Mouse (Mus musculus): Measurements from ENCODE around the gene Nup88. TPM values are rescaled to one million over a fixed set of nuclear protein-coding genes. Genes with fewer than 3 reads are reported as not detected.
A peak's percentile ranks its signal among the peaks of the same experiment; 100 is the strongest.

The Nup88 gene
- polyA plus RNA-seq, 1 experiment = 56.2 TPM

GRCm38 (mm10) chr11:71003611-71004315, 34.0 kb upstream of the Nup88 start:
- Histone ChIP-seq H3K4me3 (ENCODE audit: insufficient read depth, low read length) (peak overlapping the region; percentile 96), H3K27ac (ENCODE audit: insufficient read depth, low read depth, low read length) (peak overlapping the region; percentile 65), H3K4me1 (ENCODE audit: control insufficient read depth, insufficient read depth, low read length) (peaks cover 17% of the 10 kb centered on the region)
- no peak for TF ChIP-seq POLR2A (IDR thresholded peaks at IDR 0.05; ENCODE audit: borderline replicate concordance, low read depth, low read length)
- no peak for TF ChIP-seq CTCF (IDR thresholded peaks at IDR 0.05; ENCODE audit: low read depth, low read length)

DNA sequence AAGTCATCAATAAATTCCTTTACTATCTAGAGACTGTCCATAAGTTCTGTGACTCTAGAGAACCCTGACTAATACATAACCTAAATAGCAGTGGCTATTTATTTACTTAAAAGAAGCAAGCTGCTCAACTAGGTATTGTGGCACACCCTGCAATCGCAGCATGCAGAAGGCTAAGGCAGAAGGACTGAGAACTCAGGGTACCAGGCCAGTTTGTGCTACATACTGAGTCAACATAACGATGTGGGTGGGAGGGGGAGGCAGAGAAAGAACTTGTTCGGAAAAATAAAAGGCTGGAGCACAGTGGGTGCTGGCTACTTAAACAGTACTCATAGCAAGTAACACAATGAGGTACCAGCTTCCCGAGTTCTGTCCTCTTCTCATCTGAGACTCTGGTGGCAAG, 31.4 kb upstream of the Nup88 start:
- Histone ChIP-seq H3K27ac (ENCODE audit: insufficient read depth, low read depth, low read length) (no peak overlapping the region), H3K4me3 (ENCODE audit: insufficient read depth, low read length) (no peak overlapping the region), H3K4me1 (ENCODE audit: control insufficient read depth, insufficient read depth, low read length) (peaks cover 8% of the 10 kb centered on the region)
- TF ChIP-seq POLR2A (IDR thresholded peaks at IDR 0.05; ENCODE audit: borderline replicate concordance, low read depth, low read length) (no peak), CTCF (IDR thresholded peaks at IDR 0.05; ENCODE audit: low read depth, low read length) (no peak)

GRCm38 (mm10) chr11:70982557-70983228, 12.9 kb upstream of the Nup88 start, which contains the start of gene C1qbp:
TSS of gene C1qbp (minus strand) at chr11:70983026.
- Histone ChIP-seq H3K4me3 (ENCODE audit: insufficient read depth, low read length) (peak within 1 kb of the TSS; percentile 89), H3K27ac (ENCODE audit: insufficient read depth, low read depth, low read length) (peak within 1 kb of the TSS; percentile 60), H3K4me1 (ENCODE audit: control insufficient read depth, insufficient read depth, low read length) (peaks cover 26% of the 10 kb centered on the region)
- peak; percentile 70 for TF ChIP-seq CTCF (IDR thresholded peaks at IDR 0.05; ENCODE audit: low read depth, low read length)
- no peak for TF ChIP-seq POLR2A (IDR thresholded peaks at IDR 0.05; ENCODE audit: borderline replicate concordance, low read depth, low read length)

GRCm38 (mm10) chr11:70982030-70982429, 12.3 kb upstream of the Nup88 start:
- H3K4me1 ChIP-seq (ENCODE audit: control insufficient read depth, insufficient read depth, low read length) = peaks cover 26% of the 10 kb centered on the region
- TF ChIP-seq POLR2A (IDR thresholded peaks at IDR 0.05; ENCODE audit: borderline replicate concordance, low read depth, low read length) = no peak
- no peak for TF ChIP-seq CTCF (IDR thresholded peaks at IDR 0.05; ENCODE audit: low read depth, low read length)
- peak overlapping the region; percentile 60; the same call in 1 of the 2 replicates for H3K27ac ChIP-seq (ENCODE audit: insufficient read depth, low read depth, low read length)

GRCm38 (mm10) chr11:70980751-70981510, 11.2 kb upstream of the Nup88 start:
- Histone ChIP-seq H3K4me3 (ENCODE audit: insufficient read depth, low read length) (peak overlapping the region; percentile 89), H3K4me1 (ENCODE audit: control insufficient read depth, insufficient read depth, low read length) (peaks cover 26% of the 10 kb centered on the region), H3K27ac (ENCODE audit: insufficient read depth, low read depth, low read length) (no peak overlapping the region)
- TF ChIP-seq CTCF (IDR thresholded peaks at IDR 0.05; ENCODE audit: low read depth, low read length) = no peak
- no peak for TF ChIP-seq POLR2A (IDR thresholded peaks at IDR 0.05; ENCODE audit: borderline replicate concordance, low read depth, low read length)

More at GRCm38 (mm10) chr11:70982030-70982429, 12.3 kb upstream of the Nup88 start:
- H3K4me3 ChIP-seq (ENCODE audit: insufficient read depth, low read length) = peak overlapping the region; percentile 89

DNA sequence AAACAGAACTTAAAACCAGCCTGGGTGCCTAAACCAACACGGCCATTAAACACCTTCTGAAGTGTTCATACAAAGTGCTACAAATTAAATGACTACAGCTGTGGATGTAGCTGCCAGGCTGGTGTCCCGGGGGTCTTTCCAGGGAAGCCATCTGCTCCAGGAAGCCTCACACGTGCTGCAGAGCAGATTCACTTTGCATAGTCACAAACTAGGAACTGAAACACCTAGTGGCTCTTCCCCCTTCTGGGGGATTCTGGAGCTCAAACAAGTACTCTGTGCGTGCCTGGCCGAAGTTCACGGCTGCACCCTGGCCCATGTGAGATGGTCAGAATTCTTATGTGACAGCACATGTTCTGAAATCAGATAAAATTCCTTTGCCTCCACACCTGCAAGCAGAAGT, 10.5 kb upstream of the Nup88 start:
- peak overlapping the region; percentile 89; the same call in 1 of the 2 replicates for H3K4me3 ChIP-seq (ENCODE audit: insufficient read depth, low read length)
- peaks cover 26% of the 10 kb centered on the region for H3K4me1 ChIP-seq (ENCODE audit: control insufficient read depth, insufficient read depth, low read length)
- no peak overlapping the region for H3K27ac ChIP-seq (ENCODE audit: insufficient read depth, low read depth, low read length)
- no peak for TF ChIP-seq POLR2A (IDR thresholded peaks at IDR 0.05; ENCODE audit: borderline replicate concordance, low read depth, low read length)
- no peak for TF ChIP-seq CTCF (IDR thresholded peaks at IDR 0.05; ENCODE audit: low read depth, low read length)

DNA sequence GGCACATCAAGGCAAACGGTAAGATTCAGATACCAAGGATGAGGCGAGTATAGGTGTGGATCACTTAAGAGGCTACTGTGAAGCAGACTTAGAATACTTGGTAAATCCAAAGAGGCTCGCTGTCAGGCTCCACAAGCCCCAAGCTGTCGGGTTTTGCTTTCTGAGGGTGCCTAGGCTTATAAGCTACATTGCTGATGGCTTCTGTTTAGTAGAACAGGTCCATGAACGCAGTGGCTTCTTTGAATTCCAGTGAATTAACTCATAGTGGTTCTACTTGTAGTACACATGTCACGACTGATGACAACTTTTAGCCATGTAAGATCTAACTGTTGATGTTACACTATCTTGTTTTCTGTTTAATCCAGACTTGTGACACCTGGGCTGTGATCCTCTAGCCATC, 7.5 kb upstream of the Nup88 start:
- H3K4me1 ChIP-seq (ENCODE audit: control insufficient read depth, insufficient read depth, low read length) = peaks cover 26% of the 10 kb centered on the region
- H3K4me3 ChIP-seq (ENCODE audit: insufficient read depth, low read length) = no peak overlapping the region
- TF ChIP-seq CTCF (IDR thresholded peaks at IDR 0.05; ENCODE audit: low read depth, low read length) (no peak), POLR2A (IDR thresholded peaks at IDR 0.05; ENCODE audit: borderline replicate concordance, low read depth, low read length) (no peak)
- H3K27ac ChIP-seq (ENCODE audit: insufficient read depth, low read depth, low read length) = no peak overlapping the region

GRCm38 (mm10) chr11:70975193-70975592, 5.4 kb upstream of the Nup88 start:
- H3K4me3 ChIP-seq (ENCODE audit: insufficient read depth, low read length) = no peak overlapping the region
- TF ChIP-seq CTCF (IDR thresholded peaks at IDR 0.05; ENCODE audit: low read depth, low read length) = no peak
- TF ChIP-seq POLR2A (IDR thresholded peaks at IDR 0.05; ENCODE audit: borderline replicate concordance, low read depth, low read length) = no peak

GRCm38 (mm10) chr11:70973947-70974346, 4.2 kb upstream of the Nup88 start:
- H3K4me3 ChIP-seq (ENCODE audit: insufficient read depth, low read length) = no peak overlapping the region
- no peak for TF ChIP-seq CTCF (IDR thresholded peaks at IDR 0.05; ENCODE audit: low read depth, low read length)
- H3K4me1 ChIP-seq (ENCODE audit: control insufficient read depth, insufficient read depth, low read length) = peaks cover 8% of the 10 kb centered on the region
- H3K27ac ChIP-seq (ENCODE audit: insufficient read depth, low read depth, low read length) = no peak overlapping the region

More at GRCm38 (mm10) chr11:70975193-70975592, 5.4 kb upstream of the Nup88 start:
- peaks cover 18% of the 10 kb centered on the region for H3K4me1 ChIP-seq (ENCODE audit: control insufficient read depth, insufficient read depth, low read length)
- H3K27ac ChIP-seq (ENCODE audit: insufficient read depth, low read depth, low read length) = no peak overlapping the region
